ENCODE assay signal across 8 mouse cellular contexts in the genomic region with DNA sequence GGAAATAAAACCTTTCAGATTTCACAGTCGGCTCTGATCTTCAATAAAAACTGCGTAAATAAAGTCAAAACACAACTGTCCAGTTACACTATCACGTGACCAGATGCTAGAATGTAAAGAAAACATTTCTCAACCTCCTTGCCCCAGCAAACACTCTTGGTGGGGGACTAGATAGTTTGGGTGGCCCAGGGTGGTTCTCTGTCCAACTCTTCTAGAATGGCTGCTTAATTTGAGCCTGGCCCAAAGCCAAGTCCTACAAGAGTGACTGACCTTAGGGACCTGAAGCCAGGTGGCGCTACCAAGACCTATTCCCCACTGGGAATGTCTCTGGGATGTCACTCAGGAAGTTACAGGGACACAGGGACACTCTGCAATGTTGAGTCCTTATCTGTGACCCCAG. TPM values are rescaled to one million over a fixed set of nuclear protein-coding genes. Genes with fewer than 3 reads are reported as not detected.
DNase-seq lines count a peak whose midpoint lies in the region; ATAC-seq and TF ChIP-seq lines count a peak whose summit lies in the region.

No protein-coding gene starts in this region.

- peak overlapping the region; percentile 75 for H3K9ac ChIP-seq in limb, embryonic 13.5 days
- H3K9ac ChIP-seq in stomach, postnatal 0 days (ENCODE audit: low read length), result peak overlapping the region; percentile 64

- H3K27me3 ChIP-seq in heart, embryonic 10.5 days (ENCODE audit: insufficient read depth, poor library complexity, severe bottlenecking), result peaks cover under 1% of the 10 kb centered on the region; the same call in 1 of the 2 replicates
- peaks cover 5% of the 10 kb centered on the region; the same call in 1 of the 2 replicates for H3K27me3 ChIP-seq in limb, embryonic 13.5 days
- H3K27me3 ChIP-seq in stomach, postnatal 0 days (ENCODE audit: control insufficient read depth, insufficient read depth, low read length), result no peaks in the 10 kb centered on the region

- DNase-seq in gastrocnemius, adult 2 months, result no peak
- no peak for DNase-seq in gastrocnemius, postnatal 25 days
- DNase-seq in brain, adult 2 months (ENCODE audit: low read depth, low spot score), result peak; percentile 54
- no peak for DNase-seq in heart, embryonic 10.5 days (ENCODE audit: low spot score)
- DNase-seq in stomach, postnatal 0 days (ENCODE audit: low spot score), result no peak
- no peak for DNase-seq in B cell, adult 2 months
- DNase-seq in left cerebral cortex, adult 9 months (ENCODE audit: low spot score in 2 of 2), result no peak

- intact Hi-C loops in gastrocnemius, adult 2 months (cut with DNase I), result no loop called here

- peak; percentile 15; the same call in 1 of the 2 replicates for TF ChIP-seq CTCF in gastrocnemius, adult 2 months (IDR thresholded peaks at IDR 0.05)
- peak; percentile 38 for TF ChIP-seq CTCF in stomach, postnatal 0 days (IDR thresholded peaks at IDR 0.05; ENCODE audit: low read depth)

- H3K4me3 ChIP-seq in gastrocnemius, adult 2 months, result peak overlapping the region; percentile 83
- H3K4me3 ChIP-seq in heart, embryonic 10.5 days, result peak overlapping the region; percentile 66
- H3K4me3 ChIP-seq in limb, embryonic 13.5 days, result peak overlapping the region; percentile 57
- peak overlapping the region; percentile 58 for H3K4me3 ChIP-seq in stomach, postnatal 0 days (ENCODE audit: low read depth, low read length)

- WGBS in heart, embryonic 10.5 days, result 49% methylated on average over 4 of the region's 4 CpGs
- 55% methylated on average over 4 of the region's 4 CpGs for WGBS in limb, embryonic 13.5 days
- WGBS in stomach, postnatal 0 days, result 58% methylated on average over 4 of the region's 4 CpGs

- peak overlapping the region; percentile 88 for H3K4me2 ChIP-seq in limb, embryonic 13.5 days (replicated peaks)
- H3K4me2 ChIP-seq in stomach, postnatal 0 days (replicated peaks; ENCODE audit: low read depth), result peak overlapping the region; percentile 88

- H3K27ac ChIP-seq in gastrocnemius, adult 2 months, result peak overlapping the region; percentile 89
- H3K27ac ChIP-seq in heart, embryonic 10.5 days, result peak overlapping the region; percentile 92
- peak overlapping the region; percentile 86; the same call in 1 of the 2 replicates for H3K27ac ChIP-seq in limb, embryonic 13.5 days
- H3K27ac ChIP-seq in stomach, postnatal 0 days (replicated peaks), result 0 out of 2 replicates have a peak overlapping the region, but pooled peaks have one; percentile 76

- peaks cover 10% of the 10 kb centered on the region for H3K36me3 ChIP-seq in heart, embryonic 10.5 days
- H3K36me3 ChIP-seq in limb, embryonic 13.5 days, result peaks cover 11% of the 10 kb centered on the region
- no peaks in the 10 kb centered on the region for H3K36me3 ChIP-seq in stomach, postnatal 0 days (ENCODE audit: control insufficient read depth, insufficient read depth, low read length)

- no peaks in the 10 kb centered on the region for H3K9me3 ChIP-seq in heart, embryonic 10.5 days
- H3K9me3 ChIP-seq in limb, embryonic 13.5 days, result no peaks in the 10 kb centered on the region
- no peaks in the 10 kb centered on the region for H3K9me3 ChIP-seq in stomach, postnatal 0 days (ENCODE audit: control insufficient read depth, low read length)

- H3K4me1 ChIP-seq in heart, embryonic 10.5 days, result peaks cover 14% of the 10 kb centered on the region; the same call in 1 of the 2 replicates
- peaks cover 9% of the 10 kb centered on the region for H3K4me1 ChIP-seq in limb, embryonic 13.5 days
- peaks cover 3% of the 10 kb centered on the region; the same call in 1 of the 2 replicates for H3K4me1 ChIP-seq in stomach, postnatal 0 days (replicated peaks; ENCODE audit: control insufficient read depth, insufficient read depth)

- ATAC-seq in limb, embryonic 13.5 days (ENCODE audit: low FRiP score, low read depth), result no peak
- no peak for ATAC-seq in stomach, postnatal 0 days (ENCODE audit: low FRiP score, low TSS enrichment)

- no peak for TF ChIP-seq EP300 in stomach, postnatal 0 days (optimal IDR thresholded peaks at IDR 0.05)

RNA-seq across cellular contexts. Expression of a gene that starts 5.8 kb away (rescaled TPM):
- not detected for total RNA-seq in gastrocnemius, adult 2 months (2021)
- total RNA-seq in gastrocnemius, postnatal 25 days (2021), result under 1 TPM in 1 of 2 experiments, not detected in 1; 0.46 TPM
- 3.1 and 4.0 TPM in 2 replicates for polyA plus RNA-seq in heart, embryonic 10.5 days (2016; fragmentation: Nextera tagmentation; extraction: Ambion mirVana)
- polyA plus RNA-seq in limb, embryonic 13.5 days (2015; fragmentation: Nextera tagmentation; extraction: Ambion mirVana), result 3.2 and 4.5 TPM in 2 replicates
- 0.96 and 1.2 TPM in 2 replicates for polyA plus RNA-seq in stomach, postnatal 0 days (2015; fragmentation: Nextera tagmentation; extraction: Ambion mirVana)
